Mouse (Mus musculus) liver, embryonic 14.5 days (tissue): Measurements from ENCODE around the gene Midn. TPM values are rescaled to one million over a fixed set of nuclear protein-coding genes. Genes with fewer than 3 reads are reported as not detected.
A peak's percentile ranks its signal among the peaks of the same experiment; 100 is the strongest.

ENCODE experiments used
- ATAC-seq: fragments of 200-750 bp; cut with Nextera tagmentation; 2 replicates; pipeline ENCODE4 v1.8.0; 2017; ENCODE audit warnings: moderate number of reproducible peaks, mild to moderate bottlenecking, moderate library complexity; ENCODE audit not compliant: insufficient read depth
- DNase-seq, 3 experiments: peaks; one replicate each; pipeline ENCODE4 v3.0.0-alpha.2; 2012 to 2013; ENCODE audit warnings: low read depth in 3 of 3, low spot score in 3 of 3
- H3K27ac ChIP-seq: fragments of 300-500 bp; sonication (generic); 2 replicates; pipeline ENCODE4 v1.5.1; 2014; ENCODE audit warnings: moderate library complexity, mild to moderate bottlenecking, control low read depth, inconsistent platforms
- H3K27me3 ChIP-seq: fragments of 300-500 bp; sonication (generic); 2 replicates; pipeline ENCODE4 v1.6.1; 2014; ENCODE audit warnings: mild to moderate bottlenecking, low read length, moderate library complexity; ENCODE audit not compliant: control insufficient read depth, insufficient read depth
- H3K36me3 ChIP-seq: fragments of 300-500 bp; sonication (generic); replicated peaks from 2 replicates; pipeline ENCODE4 v1.6.1; 2014; ENCODE audit warnings: low read depth; ENCODE audit not compliant: control insufficient read depth, insufficient read depth
- H3K4me1 ChIP-seq, 2 experiments: fragments of 200-500 bp in 1 of 2; fragments of 300-500 bp in 1 of 2; sonication (generic) in 1 of 2; replicated peaks; 2 replicates each; pipeline ENCODE4 v1.6.1; 2012 to 2014; ENCODE audit warnings: antibody characterized with exemption in 1 of 2, inconsistent platforms in 1 of 2, low read length in 1 of 2; ENCODE audit not compliant: control insufficient read depth in 2 of 2, insufficient read depth in 2 of 2
- H3K4me2 ChIP-seq: fragments of 300-500 bp; sonication (generic); 2 replicates; pipeline ENCODE4 v1.6.1; 2014; ENCODE audit warnings: low read depth, mild to moderate bottlenecking, control low read depth, moderate library complexity
- H3K4me3 ChIP-seq, 2 experiments: fragments of 200-500 bp in 1 of 2; fragments of 300-500 bp in 1 of 2; sonication (generic) in 1 of 2; 2 replicates each; pipeline ENCODE4 v1.5.1; 2012 to 2014; ENCODE audit warnings: low read depth in 2 of 2, low read length in 2 of 2, mild to moderate bottlenecking in 2 of 2, control low read depth in 1 of 2, inconsistent platforms in 1 of 2, moderate library complexity in 1 of 2; ENCODE audit not compliant: insufficient read depth in 1 of 2
- H3K9ac ChIP-seq: fragments of 300-500 bp; sonication (generic); replicated peaks from 2 replicates; pipeline ENCODE4 v1.6.1; 2014; ENCODE audit warnings: mild to moderate bottlenecking, control low read depth, moderate library complexity
- H3K9me3 ChIP-seq: fragments of 300-500 bp; sonication (generic); 2 replicates; pipeline ENCODE4 v1.6.1; 2016; ENCODE audit warnings: low read length, mixed read lengths; ENCODE audit not compliant: control insufficient read depth
- CTCF ChIP-seq: IDR thresholded peaks from 2 replicates; pipeline ENCODE4 v1.5.1; 2016; ENCODE audit warnings: antibody characterized with exemption, low read depth, control low read depth
- EP300 ChIP-seq: IDR thresholded peaks from 2 replicates; pipeline ENCODE4 v1.6.1; 2016; ENCODE audit warnings: antibody characterized with exemption, low read depth
- WGBS: fragments of 180-500 bp; shearing (Covaris S2); extraction: QIAGEN DNeasy Blood & Tissue Kit; methylation state at CpG from one replicate; pipeline ENCODE4 v1.1.7; 2014; ENCODE audit not compliant: insufficient replicate concordance; 5-methylcytosine and 5-hydroxymethylcytosine counted together
- polyA plus RNA-seq, 2 experiments: library from polyadenylated mRNA; depleted of rRNA in 1 of 2; stranded (reverse) in 1 of 2; unstranded in 1 of 2; fragments of >200 nt; fragmentation: Nextera tagmentation in 1 of 2; extraction: Ambion mirVana in 1 of 2; gene quantifications; 2 replicates each; pipeline versions ENCODE4 v1.2.1 to v1.2.3; 2012 to 2014

Midn gene
- polyA plus RNA-seq, 2 experiments, result 5.1 to 9.1 TPM

DNA sequence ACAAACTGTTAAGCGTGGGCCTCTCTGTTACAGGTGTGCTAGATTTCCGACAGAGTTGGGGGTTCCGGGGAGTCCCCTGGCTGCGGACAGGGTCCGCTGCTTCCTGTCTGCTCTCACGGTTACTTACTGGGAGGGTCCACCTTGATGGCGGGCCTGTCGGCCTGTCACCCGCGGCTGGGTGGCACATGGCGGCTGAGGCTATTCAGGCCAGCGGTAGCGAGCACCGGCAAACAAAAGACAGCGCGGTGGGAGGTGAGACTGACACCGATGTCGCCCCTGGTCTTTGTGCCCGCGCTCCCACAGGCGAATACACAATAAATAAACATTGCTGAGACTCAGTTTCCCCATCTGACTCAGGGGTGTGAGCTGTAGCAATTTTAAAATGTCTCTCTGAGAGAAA, 41.9 kb downstream of the Midn start:
- Histone ChIP-seq H3K4me2 (peak overlapping the region; percentile 54), H3K36me3 (no peaks in the 10 kb centered on the region), H3K4me3 (peak overlapping the region in 1 of 2 experiments; percentile 33; a peak in 2 of 4 replicates), H3K27me3 (peaks cover 67% of the 10 kb centered on the region), H3K9me3 (no peaks in the 10 kb centered on the region), H3K9ac (no peak overlapping the region), H3K4me1 (peaks cover 0 to 2% of the 10 kb centered on the region in 2 experiments; a peak in 1 of 4 replicates), H3K27ac (no peak overlapping the region)
- no peak for ATAC-seq
- no peak for DNase-seq
- WGBS, result 4% methylated on average over 21 of the region's 21 CpGs
- TF ChIP-seq CTCF, result no peak
- no peak for TF ChIP-seq EP300

DNA sequence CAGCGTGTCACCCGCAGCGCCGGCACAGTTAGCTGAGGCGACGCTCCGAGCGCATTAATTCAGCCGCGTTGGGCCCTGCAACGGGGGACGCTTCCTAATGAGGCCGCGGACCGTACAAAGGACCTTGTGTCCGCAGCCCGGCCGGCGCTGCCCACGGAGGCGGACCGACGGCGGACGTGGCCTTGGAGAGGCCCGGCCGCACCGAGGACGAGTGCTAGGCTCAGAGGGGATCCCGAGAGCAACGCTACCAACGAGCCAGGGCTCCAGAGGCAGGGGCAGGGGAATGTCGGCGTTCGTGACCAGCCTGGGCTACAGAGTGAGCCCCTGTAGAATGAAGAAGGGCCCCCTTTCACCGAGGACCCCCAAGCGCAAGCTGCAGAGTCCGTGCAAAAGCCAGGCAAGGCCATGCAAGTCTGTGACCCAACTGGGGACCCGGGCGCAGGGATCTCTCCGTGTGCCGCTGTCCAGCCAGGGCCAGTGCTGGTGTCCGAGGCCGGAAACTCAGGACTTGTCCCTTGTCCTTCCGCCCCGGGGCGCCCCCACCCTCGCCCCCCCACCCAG, 42.5 kb downstream of the Midn start:
- Histone ChIP-seq H3K9ac (no peak overlapping the region), H3K4me3 (peak overlapping the region in 1 of 2 experiments; percentile 33; a peak in 2 of 4 replicates), H3K9me3 (no peaks in the 10 kb centered on the region), H3K4me1 (peaks cover 0 to 2% of the 10 kb centered on the region in 2 experiments; a peak in 1 of 4 replicates), H3K4me2 (peak overlapping the region; percentile 54), H3K27me3 (peaks cover 66% of the 10 kb centered on the region), H3K27ac (no peak overlapping the region), H3K36me3 (no peaks in the 10 kb centered on the region)
- under 1% methylated on average over 48 of the region's 48 CpGs for WGBS
- TF ChIP-seq CTCF (no peak), EP300 (no peak)
- DNase-seq (no peak), ATAC-seq (no peak)

DNA sequence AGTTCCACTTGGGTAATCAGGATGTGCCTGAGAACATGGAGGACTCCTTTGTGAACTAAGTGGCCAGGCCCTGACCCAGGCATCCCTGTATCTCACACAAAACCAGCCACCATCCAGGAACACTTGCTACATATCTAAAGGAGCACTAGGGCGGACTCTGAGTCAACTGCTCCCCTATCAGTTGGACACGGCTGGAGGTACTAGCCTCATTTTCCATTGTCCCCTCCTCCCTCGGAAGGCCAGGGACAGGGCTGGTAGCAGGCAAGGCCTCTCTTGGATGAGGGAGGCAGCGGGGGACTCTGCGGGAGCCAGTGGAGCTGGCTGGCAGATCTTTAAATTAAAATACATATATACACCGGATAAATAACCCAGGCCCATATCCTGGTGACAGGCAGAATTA, 45.9 kb downstream of the Midn start:
- Histone ChIP-seq H3K9ac (no peak overlapping the region; the same call in 1 of the 2 replicates), H3K4me2 (no peak overlapping the region), H3K4me3 (no peak overlapping the region), H3K4me1 (peaks cover 0 to 2% of the 10 kb centered on the region in 2 experiments; a peak in 1 of 4 replicates), H3K36me3 (no peaks in the 10 kb centered on the region), H3K27me3 (peaks cover 36% of the 10 kb centered on the region), H3K27ac (no peak overlapping the region), H3K9me3 (no peaks in the 10 kb centered on the region)
- peak; percentile 47; the same call in 1 of the 2 replicates for ATAC-seq
- 58% methylated on average over 6 of the region's 6 CpGs for WGBS
- no peak for DNase-seq
- TF ChIP-seq EP300, result no peak
- TF ChIP-seq CTCF, result no peak

DNA sequence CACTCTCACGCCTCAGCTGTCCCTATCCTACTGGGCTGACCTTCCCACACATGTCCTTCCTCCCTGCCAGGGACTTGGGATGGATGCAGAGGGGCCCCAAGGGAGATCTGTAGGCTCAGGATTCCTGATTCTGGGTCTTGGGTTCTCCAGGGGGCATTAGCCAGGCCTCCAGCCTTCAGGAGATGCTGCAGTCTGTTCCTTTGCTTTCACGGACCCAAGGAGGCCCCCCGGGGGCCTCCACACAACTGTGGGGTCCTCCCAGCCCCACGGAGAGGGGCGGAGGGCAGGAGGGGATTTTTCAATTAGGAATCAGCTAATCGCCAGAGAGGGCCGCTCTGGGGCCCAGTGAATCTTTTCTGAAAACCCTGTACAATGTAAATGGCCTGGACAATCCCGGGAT, 46.4 kb downstream of the Midn start:
- H3K4me1 ChIP-seq, result peaks cover 0 to 2% of the 10 kb centered on the region in 2 experiments; a peak in 1 of 4 replicates
- no peak overlapping the region for H3K9ac ChIP-seq
- H3K9me3 ChIP-seq, result no peaks in the 10 kb centered on the region
- H3K4me2 ChIP-seq, result no peak overlapping the region
- no peak for DNase-seq
- H3K27ac ChIP-seq, result no peak overlapping the region
- 63% methylated on average over 8 of the region's 8 CpGs for WGBS
- peaks cover 32% of the 10 kb centered on the region for H3K27me3 ChIP-seq
- H3K36me3 ChIP-seq, result no peaks in the 10 kb centered on the region
- TF ChIP-seq EP300 (no peak), CTCF (no peak)
- H3K4me3 ChIP-seq, result no peak overlapping the region
- no peak for ATAC-seq

DNA sequence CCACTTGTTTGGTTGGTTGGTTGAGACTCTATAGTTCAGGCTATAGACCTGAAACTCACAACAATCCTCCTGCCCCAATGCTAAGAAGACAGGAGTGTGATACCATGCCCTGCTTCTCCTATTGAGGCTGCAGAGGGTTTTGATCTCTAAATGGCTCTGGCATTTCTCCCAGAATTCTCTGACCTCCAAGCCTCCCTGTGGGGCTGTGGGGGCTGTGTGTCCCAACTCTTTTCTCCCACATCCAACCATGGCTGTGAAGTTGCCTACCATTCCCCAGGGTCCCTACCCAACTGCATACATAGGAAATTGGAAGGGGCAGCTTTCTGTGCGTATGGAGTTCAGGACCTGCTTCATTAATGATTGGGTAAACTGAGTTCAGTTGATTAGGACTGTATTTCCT, 48.1 kb downstream of the Midn start:
- Histone ChIP-seq H3K9ac (no peak overlapping the region), H3K27ac (no peak overlapping the region), H3K4me3 (no peak overlapping the region), H3K36me3 (no peaks in the 10 kb centered on the region), H3K27me3 (peaks cover 14% of the 10 kb centered on the region), H3K4me2 (no peak overlapping the region), H3K4me1 (peaks cover 0 to 2% of the 10 kb centered on the region in 2 experiments; a peak in 1 of 4 replicates), H3K9me3 (no peaks in the 10 kb centered on the region)
- DNase-seq, result no peak
- no peak for ATAC-seq
- TF ChIP-seq CTCF (no peak), EP300 (no peak)
- 60% methylated on average over 1 of the region's 1 CpGs for WGBS
